Mouse (Mus musculus) neural tube, embryonic 11.5 days (tissue): ENCODE measurements around the gene Klhl10. TPM values are rescaled to one million over a fixed set of nuclear protein-coding genes. Genes with fewer than 3 reads are reported as not detected.

ENCODE experiments used
- ATAC-seq: fragments of 200-750 bp; cut with Nextera tagmentation; 2 replicates; pipeline ENCODE4 v1.8.0; 2017; ENCODE audit warnings: moderate number of reproducible peaks, mild to moderate bottlenecking, moderate TSS enrichment, moderate library complexity; ENCODE audit not compliant: insufficient read depth, low FRiP score, low TSS enrichment
- DNase-seq: peaks from one replicate; pipeline ENCODE4 v3.0.0-alpha.2; 2015; ENCODE audit warnings: low spot score
- H3K27ac ChIP-seq: fragments of 300-500 bp; sonication (generic); 2 replicates; pipeline ENCODE4 v1.5.1; 2014; ENCODE audit warnings: low read depth, mild to moderate bottlenecking, low read length
- H3K27me3 ChIP-seq: fragments of 300-500 bp; sonication (generic); 2 replicates; pipeline ENCODE4 v1.6.1; 2014; ENCODE audit warnings: mild to moderate bottlenecking, low read length, mixed read lengths; ENCODE audit not compliant: control insufficient read depth, insufficient read depth
- H3K36me3 ChIP-seq: fragments of 300-500 bp; sonication (generic); 2 replicates; pipeline ENCODE4 v1.6.1; 2014; ENCODE audit warnings: mild to moderate bottlenecking, low read length, moderate library complexity, mixed read lengths; ENCODE audit not compliant: control insufficient read depth, insufficient read depth
- H3K4me1 ChIP-seq: fragments of 300-500 bp; sonication (generic); 2 replicates; pipeline ENCODE4 v1.6.1; 2014; ENCODE audit warnings: low read length, mixed read lengths; ENCODE audit not compliant: control insufficient read depth, insufficient read depth
- H3K4me2 ChIP-seq: fragments of 300-500 bp; sonication (generic); 2 replicates; pipeline ENCODE4 v1.6.1; 2014; ENCODE audit warnings: low read depth, mild to moderate bottlenecking, moderate library complexity
- H3K4me3 ChIP-seq: fragments of 300-500 bp; sonication (generic); 2 replicates; pipeline ENCODE4 v1.5.1; 2014; ENCODE audit warnings: low read depth, low read length
- H3K9ac ChIP-seq: fragments of 300-500 bp; sonication (generic); 2 replicates; pipeline ENCODE4 v1.6.1; 2014; ENCODE audit warnings: mild to moderate bottlenecking, low read length
- H3K9me3 ChIP-seq: fragments of 300-500 bp; sonication (generic); 2 replicates; pipeline ENCODE4 v1.6.1; 2016; ENCODE audit warnings: low read length; ENCODE audit not compliant: control insufficient read depth
- WGBS: fragments of 180-500 bp; shearing (Covaris S2); extraction: QIAGEN DNeasy Blood & Tissue Kit; methylation state at CpG from one replicate; pipeline ENCODE4 v1.1.7; 2014; 5-methylcytosine and 5-hydroxymethylcytosine counted together
- polyA plus RNA-seq: library from polyadenylated mRNA; unstranded; fragments of >200 nt; fragmentation: Nextera tagmentation; extraction: Ambion mirVana; gene quantifications from 2 replicates; pipeline ENCODE4 v1.2.1, GENCODE M21; 2014

The Klhl10 gene
- polyA plus RNA-seq, 1 experiment from 2014 or later, result 0.40 TPM

GRCm38 (mm10) chr11:100414021-100414913, 27.4 kb upstream of the Klhl10 start, which contains the start of gene P3h4:
Gene P3h4 (minus strand): TSS chr11:100414836.
- Histone ChIP-seq H3K36me3 (no peaks in the 10 kb centered on the region), H3K4me3 (peak within 1 kb of the TSS; percentile 61), H3K4me1 (0 out of 2 replicates have a peak, but pooled peaks cover 7% of the 10 kb centered on the region), H3K27ac (peak within 1 kb of the TSS; percentile 62; the same call in 1 of the 2 replicates), H3K27me3 (peaks cover 8% of the 10 kb centered on the region; the same call in 1 of the 2 replicates), H3K9ac (peak within 1 kb of the TSS; percentile 73), H3K9me3 (no peaks in the 10 kb centered on the region), H3K4me2 (peak within 1 kb of the TSS; percentile 69)
- DNase-seq (peak; percentile 91), ATAC-seq (peak; percentile 85)
- 2% methylated on average over 91 of the region's 93 CpGs for WGBS

GRCm38 (mm10) chr11:100414914-100415822, 26.5 kb upstream of the Klhl10 start, which contains the start of gene Fkbp10:
Gene Fkbp10 (plus strand): TSS chr11:100415697.
- 2% methylated on average over 30 of the region's 31 CpGs for WGBS
- Histone ChIP-seq H3K4me2 (peak within 1 kb of the TSS; percentile 69), H3K4me3 (peak within 1 kb of the TSS; percentile 61), H3K9me3 (no peaks in the 10 kb centered on the region), H3K36me3 (no peaks in the 10 kb centered on the region), H3K9ac (peak within 1 kb of the TSS; percentile 73), H3K27ac (peak within 1 kb of the TSS; percentile 62; the same call in 1 of the 2 replicates), H3K27me3 (peaks cover 8% of the 10 kb centered on the region; the same call in 1 of the 2 replicates), H3K4me1 (0 out of 2 replicates have a peak, but pooled peaks cover 7% of the 10 kb centered on the region)
- ATAC-seq, result 0 out of 2 replicates have a peak, but pooled peaks have one; percentile 16
- DNase-seq, result peak; percentile 67

- Histone ChIP-seq H3K4me2 (no peak overlapping the region), H3K27me3 (no peaks in the 10 kb centered on the region), H3K9me3 (no peaks in the 10 kb centered on the region), H3K4me1 (no peaks in the 10 kb centered on the region), H3K4me3 (no peak overlapping the region), H3K36me3 (0 out of 2 replicates have a peak, but pooled peaks cover 2% of the 10 kb centered on the region), H3K27ac (no peak overlapping the region), H3K9ac (no peak overlapping the region)
- ATAC-seq (no peak), DNase-seq (no peak)
- WGBS, result 50% methylated on average over 8 of the region's 8 CpGs
Observed at GRCm38 (mm10) chr11:100421537-100421936, 20.2 kb upstream of the Klhl10 start.

DNA sequence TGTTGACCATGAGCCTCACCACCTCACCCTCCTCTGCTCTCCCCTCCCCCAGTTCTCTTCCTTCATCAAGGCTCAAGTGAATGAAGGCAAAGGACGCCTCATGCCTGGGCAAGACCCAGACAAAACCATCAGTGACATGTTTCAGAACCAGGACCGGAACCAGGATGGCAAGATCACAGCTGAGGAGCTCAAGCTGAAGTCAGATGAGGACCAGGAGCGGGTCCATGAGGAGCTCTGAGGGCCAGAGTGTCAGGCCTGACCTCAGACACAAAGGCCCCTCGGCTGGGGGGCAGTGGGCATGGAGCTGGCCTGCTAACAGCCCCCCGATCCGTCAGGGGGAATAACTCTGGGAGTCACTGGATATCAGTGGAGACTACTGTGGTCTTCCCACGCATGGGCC, 17.9 kb upstream of the Klhl10 start:
- H3K27ac ChIP-seq, result no peak overlapping the region
- no peak overlapping the region for H3K4me2 ChIP-seq
- H3K36me3 ChIP-seq, result 0 out of 2 replicates have a peak, but pooled peaks cover 2% of the 10 kb centered on the region
- H3K27me3 ChIP-seq, result no peaks in the 10 kb centered on the region
- no peaks in the 10 kb centered on the region for H3K9me3 ChIP-seq
- no peak for DNase-seq
- no peak overlapping the region for H3K9ac ChIP-seq
- WGBS, result 96% methylated on average over 7 of the region's 7 CpGs
- ATAC-seq, result no peak
- no peak overlapping the region for H3K4me3 ChIP-seq
- no peaks in the 10 kb centered on the region for H3K4me1 ChIP-seq

- no peaks in the 10 kb centered on the region for H3K27me3 ChIP-seq
- H3K27ac ChIP-seq, result no peak overlapping the region
- DNase-seq (peak; percentile 67), ATAC-seq (no peak)
- H3K4me3 ChIP-seq, result no peak overlapping the region
- H3K36me3 ChIP-seq, result peaks cover 5% of the 10 kb centered on the region; the same call in 1 of the 2 replicates
- no peak overlapping the region for H3K4me2 ChIP-seq
- no peaks in the 10 kb centered on the region for H3K9me3 ChIP-seq
- 36% methylated on average over 7 of the region's 7 CpGs for WGBS
- H3K4me1 ChIP-seq, result no peaks in the 10 kb centered on the region
- no peak overlapping the region for H3K9ac ChIP-seq
Observed at GRCm38 (mm10) chr11:100425851-100426250, 15.9 kb upstream of the Klhl10 start.

DNA sequence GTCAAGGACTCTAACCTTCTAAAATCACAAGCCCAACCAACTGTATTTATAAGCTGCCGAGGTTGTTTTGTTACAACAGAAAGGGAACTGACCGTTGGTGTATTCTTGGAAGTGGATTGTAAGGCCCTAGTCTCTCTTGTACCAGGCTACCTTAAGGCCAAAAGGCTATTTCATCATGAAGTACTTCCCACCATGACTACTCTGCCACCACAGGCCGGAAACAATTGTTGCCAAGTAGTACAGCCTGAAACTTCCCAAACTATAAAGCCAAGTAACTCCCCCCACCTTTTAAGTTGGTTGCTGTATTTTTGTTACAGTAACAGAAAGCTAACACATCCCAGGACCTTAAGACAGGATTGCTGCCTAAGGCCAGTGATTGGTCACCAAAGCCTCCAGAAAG, 14.9 kb upstream of the Klhl10 start:
- no peak for ATAC-seq
- no peak overlapping the region for H3K4me3 ChIP-seq
- 92% methylated on average over 3 of the region's 3 CpGs for WGBS

GRCm38 (mm10) chr11:100428612-100429199, 13.0 kb upstream of the Klhl10 start:
- Histone ChIP-seq H3K9ac (no peak overlapping the region), H3K36me3 (peaks cover 3% of the 10 kb centered on the region; the same call in 1 of the 2 replicates), H3K4me2 (no peak overlapping the region), H3K27me3 (no peaks in the 10 kb centered on the region), H3K4me1 (no peaks in the 10 kb centered on the region), H3K27ac (no peak overlapping the region), H3K4me3 (no peak overlapping the region), H3K9me3 (no peaks in the 10 kb centered on the region)
- ATAC-seq (no peak), DNase-seq (no peak)
- 90% methylated on average over 9 of the region's 9 CpGs for WGBS

More for the DNA sequence above, 14.9 kb upstream of the Klhl10 start:
- no peaks in the 10 kb centered on the region for H3K4me1 ChIP-seq
- H3K27me3 ChIP-seq, result no peaks in the 10 kb centered on the region
- no peak overlapping the region for H3K9ac ChIP-seq
- no peak overlapping the region for H3K4me2 ChIP-seq
- peaks cover 5% of the 10 kb centered on the region; the same call in 1 of the 2 replicates for H3K36me3 ChIP-seq
- H3K27ac ChIP-seq, result no peak overlapping the region
- DNase-seq, result no peak
- no peaks in the 10 kb centered on the region for H3K9me3 ChIP-seq

DNA sequence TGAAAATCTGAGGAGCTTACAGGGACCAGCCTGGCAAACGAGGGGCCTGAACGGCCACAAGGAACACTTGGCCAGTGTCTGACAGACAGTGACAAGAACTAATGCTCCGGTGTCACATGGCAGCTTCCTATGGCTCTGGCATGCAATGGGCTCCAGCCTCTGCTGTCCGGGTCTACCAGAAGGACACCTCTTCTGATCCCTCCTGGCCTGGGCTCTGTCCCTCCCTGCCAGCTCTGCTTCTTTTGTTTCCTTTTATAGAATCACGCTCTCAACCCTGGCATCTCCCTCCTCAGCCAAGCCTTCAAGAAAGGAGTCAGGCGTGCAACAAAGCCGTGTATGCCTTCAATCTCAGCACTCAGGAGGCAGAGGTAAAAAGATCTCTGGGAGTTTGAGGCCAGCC, 11.7 kb upstream of the Klhl10 start:
- Histone ChIP-seq H3K27ac (no peak overlapping the region), H3K9me3 (no peaks in the 10 kb centered on the region), H3K9ac (no peak overlapping the region), H3K4me3 (no peak overlapping the region), H3K36me3 (peaks cover 3% of the 10 kb centered on the region; the same call in 1 of the 2 replicates), H3K27me3 (no peaks in the 10 kb centered on the region), H3K4me2 (no peak overlapping the region), H3K4me1 (no peaks in the 10 kb centered on the region)
- 92% methylated on average over 7 of the region's 7 CpGs for WGBS
- no peak for DNase-seq
- no peak for ATAC-seq
